Mouse (Mus musculus) monocyte, adult 5-6 weeks (primary cell): ENCODE results near the gene Mmab. TPM values are rescaled to one million over a fixed set of nuclear protein-coding genes. Genes with fewer than 3 reads are reported as not detected.

Experiments used
- ATAC-seq: fragments of 153-309, 156-312 bp; replicated peaks from 2 replicates; pipeline ENCODE4 v1.8.0; 2017; ENCODE audit warnings: mild to moderate bottlenecking; ENCODE audit not compliant: low TSS enrichment, insufficient number of reproducible peaks, severe bottlenecking, poor library complexity, low FRiP score
- total RNA-seq: library from RNA; stranded (forward); fragments of 200-1000, 200-491, 200-594 nt; gene quantifications from 3 replicates; pipeline ENCODE4 v1.2.3, GENCODE M21; 2017

Gene Mmab
- total RNA-seq, 1 experiment from 2014 or later: 2.8 TPM

DNA sequence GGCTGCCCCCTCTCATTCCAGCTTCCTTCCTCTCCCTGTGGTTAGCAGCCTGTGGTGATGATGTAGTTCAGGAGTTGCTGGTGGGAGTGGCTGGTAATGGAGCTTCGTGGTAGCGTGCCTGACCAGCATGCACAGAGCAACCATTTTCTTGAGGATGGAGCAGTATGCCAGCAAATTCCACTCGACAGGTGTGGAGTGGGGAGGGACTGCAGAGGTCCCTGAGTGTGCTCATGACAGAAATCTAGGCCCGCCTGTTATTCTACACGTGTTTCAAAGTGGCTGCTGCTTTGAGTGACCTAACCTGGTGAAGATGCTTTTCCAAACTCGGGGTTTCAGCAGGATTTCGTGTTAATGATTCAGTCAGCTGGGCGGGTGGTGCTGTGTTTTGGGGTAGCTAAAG is 59.4 kb downstream of the Mmab start:
- no peak for ATAC-seq

DNA sequence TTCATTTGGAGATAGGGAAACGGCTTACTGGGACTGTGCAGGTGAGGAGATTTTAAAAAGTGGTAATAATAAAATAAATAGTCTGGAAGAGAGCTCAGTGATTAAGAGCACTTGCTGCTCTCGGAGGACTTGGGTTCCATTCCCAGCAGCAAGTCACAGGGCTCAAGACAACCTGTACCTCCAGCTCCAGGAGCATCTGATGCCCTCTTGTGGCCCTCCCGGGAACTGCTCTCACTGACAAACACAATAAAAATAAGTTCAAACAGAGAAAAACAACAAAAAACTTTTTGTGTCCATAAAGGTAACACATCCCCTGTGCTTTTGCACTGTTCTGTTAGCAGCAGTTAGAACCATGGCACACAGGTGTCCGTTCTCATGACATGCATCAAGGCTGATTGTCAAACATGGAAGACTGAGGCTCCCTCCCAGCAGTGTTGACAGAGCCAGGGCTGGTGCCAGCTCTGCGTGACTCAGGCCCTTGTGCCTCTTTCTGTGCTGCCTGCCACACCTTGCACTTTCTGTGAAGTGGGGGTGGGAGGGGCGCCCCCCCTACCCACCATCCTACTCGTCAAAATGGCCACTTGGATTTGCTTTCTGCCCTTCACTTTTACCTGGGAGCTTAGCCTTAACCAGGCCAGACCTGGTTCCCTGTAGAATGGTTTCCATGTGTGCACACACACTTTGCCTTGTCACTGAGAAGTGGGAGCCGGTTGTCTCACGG is 60.5 kb downstream of the Mmab start:
- ATAC-seq: no peak

Other genes with a start within 250 kb of the Mmab start
- not detected in 3 replicates for gene Foxn4, start 170.3 kb downstream of the Mmab start, total RNA-seq
- gene Myo1h, start 154.9 kb downstream of the Mmab start, total RNA-seq: 2.3 to 8.7 TPM (median 4.6 TPM) in 3 replicates
- 86.5 to 90.0 TPM (median 87.5 TPM) in 3 replicates for gene Kctd10, start 63.6 kb downstream of the Mmab start, total RNA-seq
- 22.0 to 38.0 TPM (median 27.7 TPM) in 3 replicates for gene Ube3b, start 63.5 kb downstream of the Mmab start, total RNA-seq
- 2.8 to 8.7 TPM (median 3.2 TPM) in 3 replicates for gene Mvk, start 209 bp upstream of the Mmab start, total RNA-seq
- gene Fam222a, start 124.0 kb upstream of the Mmab start, total RNA-seq: 0.75 TPM in 1 of 3 replicates, not detected in the others
- gene Trpv4, start 214.4 kb upstream of the Mmab start, total RNA-seq: not detected in 3 replicates
- 46.4 to 52.1 TPM (median 46.5 TPM) in 3 replicates for gene Gltp, start 246.9 kb upstream of the Mmab start, total RNA-seq